Mouse (Mus musculus) lung, postnatal 0 days (tissue): ENCODE data around the gene Cox16. TPM values are rescaled to one million over a fixed set of nuclear protein-coding genes. Genes with fewer than 3 reads are reported as not detected.
"Not testable (repeated sequence)": the region's sequence is repeated elsewhere in the genome, so short reads cannot be mapped to it uniquely, and the experiment has no call there.

Source experiments
- ATAC-seq: fragments of 200-750 bp; cut with Nextera tagmentation; 2 replicates; pipeline ENCODE4 v1.8.0; 2017; ENCODE audit warnings: moderate library complexity
- DNase-seq: peaks from one replicate; pipeline ENCODE4 v3.0.0-alpha.2; 2016; ENCODE audit warnings: low spot score
- H3K27ac ChIP-seq: fragments of 300-500 bp; sonication (generic); 2 replicates; pipeline ENCODE4 v1.5.1; 2014; ENCODE audit warnings: antibody characterized with exemption, mild to moderate bottlenecking, low read length, mixed read lengths
- H3K27me3 ChIP-seq: fragments of 300-500 bp; sonication (generic); replicated peaks from 2 replicates; pipeline ENCODE4 v1.6.1; 2014; ENCODE audit warnings: low read length, mixed read lengths; ENCODE audit not compliant: insufficient read depth
- H3K36me3 ChIP-seq: fragments of 300-500 bp; sonication (generic); 2 replicates; pipeline ENCODE4 v1.6.1; 2014; ENCODE audit warnings: low read length, mixed read lengths; ENCODE audit not compliant: insufficient read depth
- H3K4me1 ChIP-seq: fragments of 300-500 bp; sonication (generic); 2 replicates; pipeline ENCODE4 v1.6.1; 2014; ENCODE audit warnings: antibody characterized with exemption, low read depth, low read length, mixed read lengths; ENCODE audit not compliant: insufficient read depth
- H3K4me2 ChIP-seq: fragments of 300-500 bp; sonication (generic); replicated peaks from 2 replicates; pipeline ENCODE4 v1.6.1; 2014; ENCODE audit warnings: low read depth, mild to moderate bottlenecking, low read length, moderate library complexity, mixed read lengths
- H3K4me3 ChIP-seq: fragments of 300-500 bp; sonication (generic); 2 replicates; pipeline ENCODE4 v1.5.1; 2014; ENCODE audit warnings: low read depth, low read length
- H3K9ac ChIP-seq: fragments of 300-500 bp; sonication (generic); replicated peaks from 2 replicates; pipeline ENCODE4 v1.6.1; 2014; ENCODE audit warnings: low read depth, mild to moderate bottlenecking
- H3K9me3 ChIP-seq: fragments of 300-500 bp; sonication (generic); 2 replicates; pipeline ENCODE4 v1.6.1; 2016; ENCODE audit warnings: low read length, mixed read lengths
- CTCF ChIP-seq: IDR thresholded peaks from 2 replicates; pipeline ENCODE4 v1.5.1; 2016; ENCODE audit warnings: antibody characterized with exemption, mild to moderate bottlenecking
- EP300 ChIP-seq: IDR thresholded peaks from 2 replicates; pipeline ENCODE4 v1.6.1; 2016; ENCODE audit warnings: antibody characterized with exemption, mild to moderate bottlenecking, control low read depth
- WGBS: fragments of 180-500 bp; shearing (Covaris S2); extraction: QIAGEN DNeasy Blood & Tissue Kit; methylation state at CpG from one replicate; pipeline ENCODE4 v1.1.7; 2014; 5-methylcytosine and 5-hydroxymethylcytosine counted together
- polyA plus RNA-seq: library from polyadenylated mRNA; unstranded; fragments of >200 nt; fragmentation: Nextera tagmentation; extraction: Ambion mirVana; gene quantifications from 2 replicates; pipeline ENCODE4 v1.2.1, GENCODE M21; 2015

Gene Cox16
- 144 and 148 TPM in 2 replicates for polyA plus RNA-seq

DNA sequence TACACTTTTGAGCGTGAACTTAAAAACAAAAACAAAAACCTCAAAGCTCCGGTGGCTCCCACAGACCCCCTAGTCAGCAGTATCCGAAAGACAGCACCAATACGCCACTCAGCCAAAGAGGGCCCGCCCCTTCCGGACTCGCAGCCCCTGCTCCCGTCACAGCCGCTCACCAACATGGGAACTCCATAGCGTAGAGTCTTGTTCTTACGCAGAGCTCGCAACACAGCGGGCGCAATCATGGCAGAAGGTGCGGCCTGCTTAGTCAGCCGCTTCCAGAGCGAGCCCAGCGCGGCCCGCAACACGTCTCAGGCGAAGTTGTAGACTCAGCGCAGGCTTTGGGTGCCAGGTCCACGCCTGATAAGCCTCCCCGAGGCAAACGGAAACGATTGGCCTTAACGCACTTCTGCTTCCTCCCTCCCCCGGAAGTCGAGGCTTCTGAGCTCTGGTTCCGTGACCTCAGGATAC is at the start of gene Cox16:
Gene Cox16, minus strand, starts transcription at position 401 of the 465 bp plus-strand sequence.
- H3K27ac ChIP-seq: peak within 1 kb of the TSS; percentile 91
- H3K36me3 ChIP-seq: no peaks in the 10 kb centered on the region

DNA sequence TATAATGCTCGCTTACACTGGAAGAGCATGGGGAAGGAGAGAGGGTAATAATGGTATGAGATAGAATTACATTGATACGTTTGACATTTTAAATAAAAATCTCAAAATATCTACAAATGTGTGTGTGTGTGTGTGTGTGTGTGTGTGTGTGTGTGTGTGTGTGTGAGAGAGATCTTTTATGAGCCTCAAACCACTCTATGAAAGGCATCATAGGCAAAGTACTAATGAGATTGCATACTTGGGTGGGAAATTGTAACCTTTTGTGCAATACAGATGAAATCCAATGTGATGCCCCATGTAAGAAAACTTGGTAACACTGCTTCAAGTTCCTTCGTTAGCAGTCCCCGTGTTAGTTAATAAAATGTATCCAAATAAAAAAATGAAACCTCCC is 48.1 kb upstream of the Cox16 start:
- H3K9me3 ChIP-seq: no peaks in the 10 kb centered on the region
- peaks cover 6% of the 10 kb centered on the region; the same call in 1 of the 2 replicates for H3K4me1 ChIP-seq
- peak overlapping the region; percentile 65 for H3K4me2 ChIP-seq
- H3K36me3 ChIP-seq: no peaks in the 10 kb centered on the region
- no peaks in the 10 kb centered on the region for H3K27me3 ChIP-seq
- 0 out of 2 replicates have a peak, but pooled peaks have one; percentile 16 for ATAC-seq
- TF ChIP-seq CTCF (no peak), EP300 (no peak)
- no peak for DNase-seq
- peak overlapping the region; percentile 74; the same call in 1 of the 2 replicates for H3K9ac ChIP-seq
- 36% methylated on average over 4 of the region's 4 CpGs for WGBS
- H3K27ac ChIP-seq: no peak overlapping the region
- peak overlapping the region; percentile 87 for H3K4me3 ChIP-seq

More for the DNA sequence above, at the start of gene Cox16:
- ATAC-seq (peak; percentile 98), DNase-seq (peak; percentile 92)
- Histone ChIP-seq H3K4me3 (peak within 1 kb of the TSS; percentile 66), H3K9ac (peak within 1 kb of the TSS; percentile 57), H3K4me2 (peak within 1 kb of the TSS; percentile 60), H3K27me3 (no peaks in the 10 kb centered on the region), H3K9me3 (no peaks in the 10 kb centered on the region), H3K4me1 (no peaks in the 10 kb centered on the region)
- under 1% methylated on average over 31 of the region's 31 CpGs for WGBS
- TF ChIP-seq CTCF (no peak), EP300 (no peak)

DNA sequence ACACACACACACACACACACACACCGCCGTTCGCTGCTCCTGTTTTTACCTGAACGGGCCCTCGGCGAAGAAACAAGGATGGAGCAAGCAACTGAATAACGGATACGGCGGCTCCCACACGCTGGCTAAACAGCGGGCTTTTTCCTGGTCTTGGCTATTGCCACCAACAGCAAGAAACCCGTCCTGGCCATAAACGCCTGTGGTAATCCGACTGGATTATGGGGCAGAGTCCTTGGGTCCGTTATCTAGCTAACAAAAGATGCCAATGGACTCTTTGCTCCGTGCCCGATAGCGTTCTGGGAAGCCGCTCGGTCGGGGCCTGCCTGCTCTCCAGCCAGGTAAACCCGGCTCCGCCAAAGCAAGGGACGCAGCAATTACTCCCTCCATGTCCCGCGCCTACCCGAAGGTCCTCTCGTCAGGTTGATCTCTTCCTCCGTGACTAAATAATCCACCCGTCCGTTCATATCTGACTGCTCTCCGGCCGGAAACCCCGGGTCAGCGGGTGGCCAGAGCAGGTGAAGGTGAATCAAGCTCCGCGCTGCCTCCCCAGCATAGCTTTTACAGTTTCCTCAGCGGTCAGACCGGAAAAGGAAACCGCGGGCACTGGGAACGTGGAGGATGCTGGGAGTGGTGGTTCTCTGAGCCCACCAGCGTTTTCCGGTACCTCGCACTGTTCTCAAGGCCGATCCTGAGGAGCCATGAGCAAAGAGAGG is 47.5 kb upstream of the Cox16 start, which contains the start of the genes Gm20498 and Synj2bp:
Gene Gm20498, minus strand, starts transcription at position 590 of the 713 bp plus-strand sequence.
Gene Synj2bp, minus strand, starts transcription at position 596 of the 713 bp plus-strand sequence.
- peak within 1 kb of the TSS; percentile 72 for H3K27ac ChIP-seq
- H3K36me3 ChIP-seq: no peaks in the 10 kb centered on the region
- under 1% methylated on average over 46 of the region's 46 CpGs for WGBS
- DNase-seq (peak; percentile 93), ATAC-seq (peak; percentile 97)
- H3K4me2 ChIP-seq: peak within 1 kb of the TSS; percentile 65
- H3K27me3 ChIP-seq: no peaks in the 10 kb centered on the region
- TF ChIP-seq EP300: no peak
- no peak for TF ChIP-seq CTCF
- H3K9ac ChIP-seq: peak within 1 kb of the TSS; percentile 74
- peak within 1 kb of the TSS; percentile 87 for H3K4me3 ChIP-seq
- no peaks in the 10 kb centered on the region for H3K9me3 ChIP-seq
- peaks cover 6% of the 10 kb centered on the region; the same call in 1 of the 2 replicates for H3K4me1 ChIP-seq

DNA sequence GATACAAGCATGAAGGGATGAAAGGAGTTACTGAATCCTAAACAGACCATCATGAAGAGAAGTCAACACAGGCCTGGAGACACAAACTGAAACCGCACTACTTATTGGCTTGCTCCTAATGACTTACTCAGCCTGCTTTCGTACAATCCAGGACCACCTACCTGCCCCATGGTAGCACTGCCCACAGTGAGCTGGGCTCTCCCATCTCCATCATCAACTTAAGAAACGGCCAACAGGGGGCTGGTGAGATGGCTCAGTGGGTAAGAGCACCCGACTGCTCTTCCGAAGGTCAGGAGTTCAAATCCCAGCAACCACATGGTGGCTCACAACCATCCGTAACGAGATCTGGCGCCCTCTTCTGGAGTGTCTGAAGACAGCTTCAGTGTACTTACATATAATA is 45.7 kb upstream of the Cox16 start:
- not testable (repeated sequence) for DNase-seq, H3K36me3 ChIP-seq, H3K4me2 ChIP-seq, H3K4me1 ChIP-seq, H3K27ac ChIP-seq, H3K9me3 ChIP-seq, H3K4me3 ChIP-seq, H3K9ac ChIP-seq, H3K27me3 ChIP-seq, ATAC-seq
- WGBS: 82% methylated on average over 5 of the region's 8 CpGs
- TF ChIP-seq CTCF: 0 out of 2 replicates have a peak, but pooled peaks have one; percentile 6

DNA sequence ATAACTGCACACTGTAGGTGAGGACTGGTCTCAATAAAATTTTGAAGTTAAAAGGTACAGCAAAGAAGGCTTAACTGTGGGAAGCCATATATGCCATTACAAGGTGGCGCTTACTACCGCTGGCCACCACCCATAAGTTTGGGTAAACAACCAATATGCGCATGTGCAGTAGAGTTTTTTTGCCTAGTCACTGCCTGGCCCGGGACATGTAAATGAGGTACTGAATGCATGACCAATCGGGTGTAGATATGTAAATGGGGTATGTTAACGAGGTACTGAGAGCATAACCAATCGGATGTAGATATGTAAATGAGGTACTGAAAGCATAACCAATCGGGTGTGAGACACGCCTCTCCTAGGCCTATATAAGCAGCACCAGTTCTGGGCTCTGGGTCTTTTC is 12.0 kb upstream of the Cox16 start:
- WGBS: over 99% methylated on average over 9 of the region's 9 CpGs
- ATAC-seq, H3K9ac ChIP-seq: not testable (repeated sequence)

DNA sequence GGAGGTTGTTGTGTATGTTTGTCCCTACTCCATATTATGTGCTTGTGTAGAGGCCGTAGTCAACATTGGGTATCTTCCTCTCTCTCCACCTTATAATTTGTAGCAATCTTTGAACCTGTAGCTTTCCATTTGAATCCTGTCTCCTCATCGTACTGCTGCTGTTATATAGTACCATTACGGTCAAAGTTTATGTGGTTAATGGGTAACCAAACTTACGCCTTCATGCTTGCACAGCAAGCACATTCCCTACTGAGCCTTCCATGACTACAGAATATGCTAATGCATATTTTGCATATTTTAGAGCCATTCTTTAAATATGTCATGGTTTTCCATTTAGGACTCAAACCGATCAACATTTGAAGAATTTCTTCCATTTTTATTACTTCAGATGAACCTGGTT is 5.6 kb upstream of the Cox16 start:
- TF ChIP-seq CTCF (no peak), EP300 (no peak)
- Histone ChIP-seq H3K4me2 (no peak overlapping the region), H3K9me3 (no peaks in the 10 kb centered on the region), H3K9ac (no peak overlapping the region), H3K36me3 (no peaks in the 10 kb centered on the region), H3K27me3 (no peaks in the 10 kb centered on the region), H3K27ac (no peak overlapping the region), H3K4me3 (no peak overlapping the region), H3K4me1 (no peaks in the 10 kb centered on the region)
- WGBS: 90% methylated on average over 5 of the region's 5 CpGs
- ATAC-seq (no peak), DNase-seq (no peak)

More for the DNA sequence above, 12.0 kb upstream of the Cox16 start:
- H3K27me3 ChIP-seq, H3K27ac ChIP-seq, H3K4me2 ChIP-seq, H3K36me3 ChIP-seq, H3K4me1 ChIP-seq, H3K4me3 ChIP-seq, DNase-seq, H3K9me3 ChIP-seq: not testable (repeated sequence)
